Mouse (Mus musculus) embryonic facial prominence, embryonic 15.5 days (tissue): Measurements from ENCODE around the gene Cyp4b1. TPM values are rescaled to one million over a fixed set of nuclear protein-coding genes. Genes with fewer than 3 reads are reported as not detected.
A peak's percentile ranks its signal among the peaks of the same experiment; 100 is the strongest.
"Not testable (repeated sequence)": the region's sequence is repeated elsewhere in the genome, so short reads cannot be mapped to it uniquely, and the experiment has no call there.

Source experiments
- ATAC-seq: fragments of 200-750 bp; cut with Nextera tagmentation; 2 replicates; pipeline ENCODE4 v1.8.0; 2017; ENCODE audit warnings: low read depth, moderate TSS enrichment; ENCODE audit not compliant: insufficient number of reproducible peaks, low FRiP score, low TSS enrichment
- H3K27ac ChIP-seq: fragments of 300-500 bp; sonication (generic); replicated peaks from 2 replicates; pipeline ENCODE4 v1.5.1; 2015; ENCODE audit warnings: mild to moderate bottlenecking, inconsistent platforms
- H3K27me3 ChIP-seq: fragments of 300-500 bp; sonication (generic); 2 replicates; pipeline ENCODE4 v1.6.1; 2015; ENCODE audit warnings: inconsistent platforms
- H3K36me3 ChIP-seq: fragments of 300-500 bp; sonication (generic); 2 replicates; pipeline ENCODE4 v1.6.1; 2015; ENCODE audit warnings: mild to moderate bottlenecking, inconsistent platforms
- H3K4me1 ChIP-seq: fragments of 300-500 bp; sonication (generic); 2 replicates; pipeline ENCODE4 v1.6.1; 2015; ENCODE audit warnings: inconsistent platforms
- H3K4me2 ChIP-seq: fragments of 300-500 bp; sonication (generic); replicated peaks from 2 replicates; pipeline ENCODE4 v1.6.1; 2015; ENCODE audit warnings: mild to moderate bottlenecking, inconsistent platforms
- H3K4me3 ChIP-seq: fragments of 300-500 bp; sonication (generic); replicated peaks from 2 replicates; pipeline ENCODE4 v1.5.1; 2015; ENCODE audit warnings: mild to moderate bottlenecking, inconsistent platforms
- H3K9ac ChIP-seq: fragments of 300-500 bp; sonication (generic); 2 replicates; pipeline ENCODE4 v1.6.1; 2015; ENCODE audit warnings: inconsistent platforms
- H3K9me3 ChIP-seq: fragments of 300-500 bp; sonication (generic); replicated peaks from 2 replicates; pipeline ENCODE4 v1.6.1; 2016; ENCODE audit warnings: inconsistent platforms
- WGBS: fragments of 180-500 bp; shearing (Covaris S2); methylation state at CpG from one replicate; pipeline ENCODE4 v1.1.7; 2015; 5-methylcytosine and 5-hydroxymethylcytosine counted together
- polyA plus RNA-seq: library from polyadenylated mRNA; unstranded; fragments of >200 nt; fragmentation: Nextera tagmentation; extraction: Ambion mirVana; gene quantifications from 2 replicates; pipeline ENCODE4 v1.2.1, GENCODE M21; 2015

Gene Cyp4b1
- polyA plus RNA-seq, result 4.3 and 4.4 TPM in 2 replicates

GRCm38 (mm10) chr4:115647580-115647979 is at the start of gene Cyp4b1:
Cyp4b1 (minus strand) TSS chr4:115647723.
- Histone ChIP-seq H3K36me3 (no peaks in the 10 kb centered on the region), H3K27ac (no peak within 1 kb of the TSS), H3K4me3 (no peak within 1 kb of the TSS), H3K9me3 (no peaks in the 10 kb centered on the region), H3K27me3 (no peaks in the 10 kb centered on the region), H3K4me1 (peaks cover 4% of the 10 kb centered on the region; the same call in 1 of the 2 replicates), H3K4me2 (no peak within 1 kb of the TSS), H3K9ac (no peak within 1 kb of the TSS)
- no peak for ATAC-seq
- WGBS, result 72% methylated on average over 9 of the region's 9 CpGs

- Histone ChIP-seq H3K4me1 (no peaks in the 10 kb centered on the region), H3K36me3 (no peaks in the 10 kb centered on the region), H3K4me3 (no peak overlapping the region), H3K9ac (no peak overlapping the region), H3K27ac (no peak overlapping the region), H3K9me3 (no peaks in the 10 kb centered on the region), H3K27me3 (no peaks in the 10 kb centered on the region), H3K4me2 (no peak overlapping the region)
- no peak for ATAC-seq
- WGBS, result 52% methylated on average over 4 of the region's 4 CpGs
These were observed 38.8 kb upstream of the Cyp4b1 start for GRCm38 (mm10) chr4:115686299-115686698.

GRCm38 (mm10) chr4:115659190-115659589 is 11.7 kb upstream of the Cyp4b1 start:
- Histone ChIP-seq H3K4me3 (no peak overlapping the region), H3K4me2 (no peak overlapping the region), H3K27me3 (peaks cover 3% of the 10 kb centered on the region; the same call in 1 of the 2 replicates), H3K36me3 (no peaks in the 10 kb centered on the region), H3K9me3 (no peaks in the 10 kb centered on the region), H3K4me1 (peaks cover 6% of the 10 kb centered on the region), H3K9ac (no peak overlapping the region), H3K27ac (no peak overlapping the region)
- ATAC-seq, result no peak

- Histone ChIP-seq H3K27ac (no peak overlapping the region), H3K9me3 (no peaks in the 10 kb centered on the region), H3K4me2 (0 out of 2 replicates have a peak overlapping the region, but pooled peaks have one; percentile 78), H3K36me3 (no peaks in the 10 kb centered on the region), H3K4me3 (no peak overlapping the region), H3K4me1 (peaks cover 6% of the 10 kb centered on the region), H3K27me3 (peaks cover 3% of the 10 kb centered on the region; the same call in 1 of the 2 replicates), H3K9ac (no peak overlapping the region)
- ATAC-seq, result no peak
These were observed 10.3 kb upstream of the Cyp4b1 start for GRCm38 (mm10) chr4:115657867-115658249.

GRCm38 (mm10) chr4:115657104-115657866 is 9.8 kb upstream of the Cyp4b1 start:
- Histone ChIP-seq H3K4me3 (peak overlapping the region; percentile 38), H3K27ac (no peak overlapping the region), H3K9me3 (no peaks in the 10 kb centered on the region), H3K4me1 (peaks cover 6% of the 10 kb centered on the region), H3K27me3 (peaks cover 3% of the 10 kb centered on the region; the same call in 1 of the 2 replicates), H3K9ac (no peak overlapping the region), H3K4me2 (peak overlapping the region; percentile 78), H3K36me3 (no peaks in the 10 kb centered on the region)
- 2% methylated on average over 34 of the region's 34 CpGs for WGBS
- no peak; the same call in 1 of the 2 replicates for ATAC-seq

- H3K4me1 ChIP-seq, ATAC-seq, H3K4me2 ChIP-seq, H3K9ac ChIP-seq, H3K4me3 ChIP-seq, H3K27me3 ChIP-seq, H3K9me3 ChIP-seq, H3K27ac ChIP-seq, H3K36me3 ChIP-seq: not testable (repeated sequence)
- WGBS, result 95% methylated on average over 1 of the region's 1 CpGs
These were observed 9.0 kb upstream of the Cyp4b1 start for GRCm38 (mm10) chr4:115656535-115656922.

GRCm38 (mm10) chr4:115655841-115656534 is 8.5 kb upstream of the Cyp4b1 start:
- not testable (repeated sequence) for H3K9me3 ChIP-seq, ATAC-seq, H3K36me3 ChIP-seq, H3K4me2 ChIP-seq, H3K4me3 ChIP-seq, H3K9ac ChIP-seq, H3K27me3 ChIP-seq, H3K27ac ChIP-seq, H3K4me1 ChIP-seq
- 81% methylated on average over 7 of the region's 7 CpGs for WGBS

- Histone ChIP-seq H3K4me2 (no peak overlapping the region), H3K27me3 (no peaks in the 10 kb centered on the region), H3K27ac (no peak overlapping the region), H3K9ac (no peak overlapping the region), H3K4me3 (no peak overlapping the region), H3K36me3 (no peaks in the 10 kb centered on the region), H3K9me3 (no peaks in the 10 kb centered on the region), H3K4me1 (peaks cover 4% of the 10 kb centered on the region; the same call in 1 of the 2 replicates)
- 85% methylated on average over 5 of the region's 5 CpGs for WGBS
- no peak for ATAC-seq
These were observed 3.3 kb upstream of the Cyp4b1 start for GRCm38 (mm10) chr4:115650866-115651265.

- Histone ChIP-seq H3K4me1 (peaks cover 4% of the 10 kb centered on the region; the same call in 1 of the 2 replicates), H3K9ac (no peak overlapping the region), H3K4me3 (no peak overlapping the region), H3K27ac (no peak overlapping the region), H3K4me2 (no peak overlapping the region), H3K27me3 (no peaks in the 10 kb centered on the region), H3K9me3 (no peaks in the 10 kb centered on the region), H3K36me3 (no peaks in the 10 kb centered on the region)
- no peak for ATAC-seq
These were observed 1.8 kb upstream of the Cyp4b1 start for GRCm38 (mm10) chr4:115649344-115649743.

- Histone ChIP-seq H3K4me1 (peaks cover 4% of the 10 kb centered on the region; the same call in 1 of the 2 replicates), H3K9ac (no peak overlapping the region), H3K27ac (no peak overlapping the region), H3K4me3 (no peak overlapping the region), H3K4me2 (no peak overlapping the region), H3K27me3 (no peaks in the 10 kb centered on the region), H3K9me3 (no peaks in the 10 kb centered on the region), H3K36me3 (no peaks in the 10 kb centered on the region)
- ATAC-seq, result no peak
- WGBS, result 54% methylated on average over 2 of the region's 2 CpGs
These were observed 1.2 kb upstream of the Cyp4b1 start for GRCm38 (mm10) chr4:115648752-115649151.

- Histone ChIP-seq H3K9me3 (no peaks in the 10 kb centered on the region), H3K27ac (no peak overlapping the region), H3K4me2 (no peak overlapping the region), H3K4me3 (no peak overlapping the region), H3K9ac (no peak overlapping the region), H3K36me3 (no peaks in the 10 kb centered on the region), H3K4me1 (peaks cover 4% of the 10 kb centered on the region; the same call in 1 of the 2 replicates), H3K27me3 (no peaks in the 10 kb centered on the region)
- ATAC-seq, result no peak
These were observed 2.2 kb downstream of the Cyp4b1 start for GRCm38 (mm10) chr4:115645371-115645770.
